Mouse (Mus musculus) limb, embryonic 13.5 days (tissue): ENCODE results near the gene Nfrkb. TPM values are rescaled to one million over a fixed set of nuclear protein-coding genes. Genes with fewer than 3 reads are reported as not detected.

Experiments used
- ATAC-seq: fragments of 200-750 bp; cut with Nextera tagmentation; 2 replicates; pipeline ENCODE4 v1.8.0; 2017; ENCODE audit warnings: low read depth, moderate number of reproducible peaks, moderate TSS enrichment; ENCODE audit not compliant: low FRiP score
- H3K27ac ChIP-seq: fragments of 300-500 bp; sonication (generic); 2 replicates; pipeline ENCODE4 v1.5.1; 2015; ENCODE audit warnings: inconsistent platforms, mild to moderate bottlenecking, moderate library complexity
- H3K27me3 ChIP-seq: fragments of 300-500 bp; sonication (generic); 2 replicates; pipeline ENCODE4 v1.6.1; 2015; ENCODE audit warnings: mild to moderate bottlenecking, inconsistent platforms
- H3K36me3 ChIP-seq: fragments of 300-500 bp; sonication (generic); 2 replicates; pipeline ENCODE4 v1.6.1; 2015; ENCODE audit warnings: inconsistent platforms, mild to moderate bottlenecking, moderate library complexity
- H3K4me1 ChIP-seq: fragments of 300-500 bp; sonication (generic); 2 replicates; pipeline ENCODE4 v1.6.1; 2015; ENCODE audit warnings: inconsistent platforms
- H3K4me2 ChIP-seq: fragments of 300-500 bp; sonication (generic); replicated peaks from 2 replicates; pipeline ENCODE4 v1.6.1; 2015; ENCODE audit warnings: inconsistent platforms, mild to moderate bottlenecking, moderate library complexity
- H3K4me3 ChIP-seq: fragments of 300-500 bp; sonication (generic); 2 replicates; pipeline ENCODE4 v1.5.1; 2015; ENCODE audit warnings: moderate library complexity, mild to moderate bottlenecking, inconsistent platforms
- H3K9ac ChIP-seq: fragments of 300-500 bp; sonication (generic); 2 replicates; pipeline ENCODE4 v1.6.1; 2015; ENCODE audit warnings: mild to moderate bottlenecking, inconsistent platforms
- H3K9me3 ChIP-seq: fragments of 300-500 bp; sonication (generic); 2 replicates; pipeline ENCODE4 v1.6.1; 2016; ENCODE audit warnings: inconsistent platforms
- WGBS: fragments of 180-500 bp; shearing (Covaris S2); methylation state at CpG from one replicate; pipeline ENCODE4 v1.1.7; 2015; 5-methylcytosine and 5-hydroxymethylcytosine counted together
- polyA plus RNA-seq: library from polyadenylated mRNA; unstranded; fragments of >200 nt; fragmentation: Nextera tagmentation; extraction: Ambion mirVana; gene quantifications from 2 replicates; pipeline ENCODE4 v1.2.1, GENCODE M21; 2015

Nfrkb gene
- polyA plus RNA-seq, 1 experiment from 2014 or later = 29.0 TPM

GRCm38 (mm10) chr9:31463190-31463589 is 77.2 kb downstream of the Nfrkb start:
- H3K27ac ChIP-seq = no peak overlapping the region
- H3K4me2 ChIP-seq = peak overlapping the region; percentile 53
- H3K36me3 ChIP-seq = no peaks in the 10 kb centered on the region
- H3K9me3 ChIP-seq = no peaks in the 10 kb centered on the region
- H3K9ac ChIP-seq = no peak overlapping the region
- H3K27me3 ChIP-seq = peaks cover 43% of the 10 kb centered on the region
- no peak for ATAC-seq
- peak overlapping the region; percentile 27; the same call in 1 of the 2 replicates for H3K4me3 ChIP-seq
- H3K4me1 ChIP-seq = peaks cover 12% of the 10 kb centered on the region
- WGBS = 44% methylated on average over 9 of the region's 9 CpGs

GRCm38 (mm10) chr9:31463692-31464474 is 77.9 kb downstream of the Nfrkb start, which contains the start of gene Tmem45b:
Gene Tmem45b (minus strand): TSS chr9:31464462.
- no peak within 1 kb of the TSS for H3K27ac ChIP-seq
- no peak within 1 kb of the TSS for H3K9ac ChIP-seq
- H3K27me3 ChIP-seq = peaks cover 43% of the 10 kb centered on the region
- H3K4me3 ChIP-seq = peak within 1 kb of the TSS; percentile 27
- H3K9me3 ChIP-seq = no peaks in the 10 kb centered on the region
- H3K4me2 ChIP-seq = peak within 1 kb of the TSS; percentile 53
- 6% methylated on average over 33 of the region's 33 CpGs for WGBS
- H3K36me3 ChIP-seq = no peaks in the 10 kb centered on the region
- H3K4me1 ChIP-seq = peaks cover 12% of the 10 kb centered on the region
- no peak for ATAC-seq

Other genes starting within 250 kb of the Nfrkb start
- 169 and 186 TPM in 2 replicates for gene Aplp2, start 174.4 kb upstream of the Nfrkb start, polyA plus RNA-seq
- 5.1 and 5.2 TPM in 2 replicates for gene Prdm10, start 105.7 kb upstream of the Nfrkb start, polyA plus RNA-seq
- gene Tmem45b, start 78.3 kb downstream of the Nfrkb start, polyA plus RNA-seq = 0.14 TPM in 1 of 2 replicates, not detected in the other